Mouse (Mus musculus): ENCODE results near the gene Tmem108.

The Tmem108 gene

GRCm38 (mm10) chr9:103721081-103721480, 40.6 kb downstream of the Tmem108 start:
- no peak for DNase-seq (ENCODE audit: low read depth, low spot score)

DNA sequence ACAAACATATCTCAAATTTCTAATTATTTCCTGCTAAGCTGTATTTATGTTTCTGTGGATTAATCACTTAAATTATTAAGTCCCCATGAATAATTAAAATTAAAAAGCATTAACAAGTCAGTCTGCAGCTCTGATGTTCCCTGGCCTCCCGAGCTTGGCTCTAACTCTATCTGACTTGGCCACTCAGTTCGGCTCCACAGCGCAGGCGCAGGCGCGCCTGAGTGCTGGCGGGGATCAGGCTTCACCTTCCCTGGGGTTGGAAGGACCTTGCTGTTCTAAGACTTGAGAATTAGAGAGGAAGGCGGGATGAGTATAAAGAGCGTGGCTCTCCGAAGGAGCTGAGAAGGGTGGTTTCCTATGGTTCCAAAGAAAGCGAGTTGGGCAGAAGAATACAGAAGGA, 41.6 kb downstream of the Tmem108 start:
- DNase-seq (ENCODE audit: low read depth, low spot score), result no peak

DNA sequence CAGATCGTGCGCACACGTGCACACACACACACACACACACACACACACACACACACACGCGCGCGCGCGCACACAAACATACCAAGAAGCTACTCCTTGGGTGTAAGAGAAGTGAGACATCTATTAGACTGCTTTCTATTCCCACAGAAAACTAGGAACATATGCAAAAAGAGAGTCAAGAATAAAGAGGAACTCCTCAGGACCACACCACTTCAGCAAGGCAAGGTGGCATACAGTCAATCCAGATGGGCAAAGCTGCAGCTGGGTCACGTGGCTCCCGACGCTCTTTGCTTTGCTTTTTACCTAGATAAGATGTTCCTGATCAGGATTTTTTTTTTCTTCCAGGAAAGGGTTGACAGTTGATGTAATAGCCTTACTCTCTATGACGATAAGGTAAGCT, 45.6 kb downstream of the Tmem108 start:
- DNase-seq (ENCODE audit: low read depth, low spot score), result no peak

GRCm38 (mm10) chr9:103715352-103715751, 46.3 kb downstream of the Tmem108 start:
- DNase-seq (ENCODE audit: low read depth, low spot score), result no peak

- DNase-seq (ENCODE audit: low read depth, low spot score), result no peak
Measured at GRCm38 (mm10) chr9:103713230-103713629, 48.4 kb downstream of the Tmem108 start.

DNA sequence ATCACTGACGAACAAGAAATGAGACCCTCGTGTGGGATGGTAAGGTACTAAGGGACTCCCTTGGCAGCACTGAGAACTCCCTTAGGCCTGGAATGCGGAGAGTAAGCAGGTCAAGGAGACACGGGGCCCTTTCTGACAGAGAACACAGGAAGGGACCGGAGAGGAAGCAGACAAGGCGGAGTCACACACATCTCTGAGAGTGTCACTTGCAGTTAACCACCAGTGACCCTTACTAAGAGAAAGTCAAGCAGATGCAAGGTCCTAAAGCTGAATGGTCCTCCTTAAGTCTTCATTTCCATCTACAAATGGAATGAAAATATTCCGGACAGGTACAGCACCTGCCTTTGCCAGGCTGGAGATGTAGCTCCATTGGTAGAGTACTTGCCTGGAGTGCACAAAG, 48.9 kb downstream of the Tmem108 start:
- DNase-seq (ENCODE audit: low read depth, low spot score), result no peak

DNA sequence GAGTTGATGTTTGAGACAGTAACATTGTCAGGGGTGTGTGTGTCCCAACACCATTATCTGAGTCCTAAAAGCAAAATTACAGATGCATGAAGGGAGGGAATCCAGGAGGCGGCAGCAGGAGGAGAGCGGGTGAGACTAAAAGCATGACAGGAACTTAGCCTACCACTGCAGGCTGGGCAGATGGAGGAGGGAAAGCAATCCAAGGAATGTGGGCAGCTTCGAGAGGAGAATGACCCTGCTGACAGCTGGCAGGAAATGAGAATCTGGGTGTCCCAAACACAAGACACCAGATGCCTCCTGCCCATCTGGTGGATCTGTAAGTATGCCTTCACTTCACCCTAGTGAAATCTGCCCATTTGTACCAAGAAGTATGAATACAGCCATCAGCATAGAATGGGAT, 51.9 kb downstream of the Tmem108 start:
- DNase-seq (ENCODE audit: low read depth, low spot score), result no peak

DNA sequence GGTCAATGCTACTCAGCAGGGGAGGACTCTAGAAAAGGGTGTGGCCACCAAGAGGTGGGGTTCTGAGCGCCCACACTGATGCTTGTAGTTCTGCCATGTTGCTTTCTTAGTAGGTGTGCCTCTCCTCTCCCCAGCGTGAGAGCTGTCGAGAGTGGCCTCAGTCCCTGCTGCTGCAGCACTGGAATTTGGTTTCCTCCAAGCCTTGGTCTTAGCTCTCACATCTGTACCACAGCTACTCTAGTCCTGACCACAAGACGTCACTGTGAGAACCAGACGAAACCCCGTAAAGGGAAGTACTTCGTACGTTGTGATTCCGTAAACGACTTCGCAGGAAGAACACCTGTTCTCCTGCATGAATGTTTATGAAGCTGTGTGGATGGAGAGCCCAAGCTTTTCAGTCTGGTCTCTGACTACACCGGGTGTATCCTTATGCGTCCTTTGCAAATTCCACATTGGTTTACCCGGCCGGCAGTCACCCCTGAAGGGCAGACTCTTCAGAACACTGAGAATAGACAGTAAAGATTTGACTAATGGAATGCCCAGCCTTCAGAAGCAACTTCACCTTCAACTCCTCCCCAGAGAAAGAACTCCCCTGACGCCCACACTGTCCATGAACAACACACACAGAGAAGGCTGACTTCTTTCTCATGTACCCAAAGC, 53.0 kb downstream of the Tmem108 start:
- DNase-seq (ENCODE audit: low read depth, low spot score), result no peak

DNA sequence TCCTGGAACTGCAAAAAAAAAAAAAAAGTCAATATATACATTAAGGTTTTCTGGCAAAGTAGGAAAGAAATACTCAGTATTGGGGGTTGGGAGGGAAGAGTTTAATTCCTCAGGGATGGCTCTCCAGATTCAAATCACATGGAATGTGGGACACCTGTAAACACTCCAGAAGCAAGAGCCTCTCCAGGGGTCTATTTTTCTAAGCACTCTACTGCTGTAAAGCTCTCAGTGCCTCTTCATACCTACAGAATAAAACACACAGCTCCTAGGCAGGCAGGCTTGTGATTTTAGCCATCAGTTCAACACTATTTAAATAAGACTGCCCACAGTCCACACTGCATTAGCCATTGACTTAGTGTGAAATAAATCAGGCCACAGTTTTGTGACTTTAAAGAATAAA, 53.8 kb downstream of the Tmem108 start:
- no peak for DNase-seq (ENCODE audit: low read depth, low spot score)

- DNase-seq (ENCODE audit: low read depth, low spot score), result no peak
Measured at GRCm38 (mm10) chr9:103707000-103707790, 54.4 kb downstream of the Tmem108 start.

GRCm38 (mm10) chr9:103705717-103706116, 55.9 kb downstream of the Tmem108 start:
- no peak for DNase-seq (ENCODE audit: low read depth, low spot score)

DNA sequence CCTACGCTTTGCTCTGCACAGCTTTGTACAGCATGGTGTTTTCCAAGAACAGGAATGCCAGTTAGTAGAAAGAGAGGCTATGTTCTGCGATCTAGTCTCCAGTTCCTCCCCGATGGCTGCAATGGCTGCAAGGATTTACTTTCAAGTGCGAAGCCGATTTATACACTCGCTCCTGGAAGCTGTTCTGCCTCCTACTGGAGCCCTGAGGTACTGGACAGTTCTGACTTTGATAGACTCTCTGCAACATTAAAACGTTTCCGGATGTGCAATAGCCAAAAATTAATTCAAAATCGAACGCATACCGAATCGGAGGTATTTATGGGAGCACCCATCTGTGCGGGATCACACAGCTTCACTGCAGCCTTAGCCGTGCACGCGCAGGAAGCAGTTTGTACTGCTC, 58.6 kb downstream of the Tmem108 start:
- no peak for DNase-seq (ENCODE audit: low read depth, low spot score)

DNA sequence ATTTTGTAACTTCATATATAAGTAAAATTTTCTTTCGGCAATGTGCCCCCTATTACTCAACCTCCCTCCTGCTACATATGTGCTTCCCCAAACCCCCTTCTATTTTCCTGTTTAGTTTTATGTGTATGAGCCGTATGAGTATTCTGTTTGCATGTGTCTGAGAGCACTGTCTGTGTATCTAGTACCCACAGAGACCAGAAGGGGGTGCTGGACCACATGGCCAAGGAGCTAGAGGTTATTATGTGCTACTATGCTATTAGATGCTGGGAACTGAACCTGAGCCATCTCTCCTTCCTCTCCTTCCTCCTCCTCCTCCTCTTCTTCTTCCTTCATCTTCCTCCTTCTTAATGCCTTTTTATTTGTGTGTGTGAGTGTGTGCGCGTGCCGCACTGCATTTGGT, 59.2 kb downstream of the Tmem108 start:
- DNase-seq (ENCODE audit: low read depth, low spot score), result no peak

- DNase-seq (ENCODE audit: low read depth, low spot score), result no peak
Measured at GRCm38 (mm10) chr9:103701448-103701847, 60.2 kb downstream of the Tmem108 start.

- DNase-seq (ENCODE audit: low read depth, low spot score), result no peak
Measured at GRCm38 (mm10) chr9:103700240-103700639, 61.4 kb downstream of the Tmem108 start.

DNA sequence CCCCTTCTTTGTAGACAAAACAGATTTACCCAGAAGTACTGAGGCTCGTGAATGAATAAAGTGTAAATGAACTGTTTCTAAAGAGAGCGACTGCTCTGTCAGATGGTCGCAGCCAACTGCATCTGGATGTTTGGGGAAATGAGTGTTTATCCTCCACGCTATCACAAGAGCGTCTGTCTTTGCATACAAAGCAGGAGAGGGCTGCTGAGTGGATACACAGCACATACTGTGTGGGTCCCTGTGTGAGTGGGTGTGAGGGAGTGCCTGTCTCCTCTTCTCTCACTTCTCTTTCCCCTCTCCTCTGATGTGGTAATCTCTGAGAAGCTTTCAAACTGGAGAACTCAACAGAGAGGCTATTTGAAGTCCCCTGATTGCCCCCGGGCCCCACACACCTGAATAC, 64.7 kb downstream of the Tmem108 start:
- DNase-seq (ENCODE audit: low read depth, low spot score), result no peak

DNA sequence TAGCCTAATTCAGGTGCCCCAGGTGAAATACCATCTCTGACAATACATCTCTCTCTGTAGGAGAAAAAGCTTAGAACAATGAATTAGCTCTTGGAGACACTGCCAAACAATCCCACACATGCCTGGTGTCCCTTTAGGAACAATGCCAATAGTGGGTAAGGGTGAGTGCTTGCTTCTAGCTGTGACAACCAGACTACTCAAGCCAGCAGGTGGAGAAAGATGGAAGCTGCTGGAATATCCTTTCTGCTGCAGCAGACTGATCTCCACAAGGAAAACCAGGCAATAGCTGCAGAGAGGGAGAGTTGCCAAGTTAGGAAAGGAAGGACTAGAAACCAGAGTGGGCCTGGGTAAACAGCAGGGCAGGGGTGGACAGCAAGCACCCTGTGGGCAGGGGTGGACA, 67.8 kb downstream of the Tmem108 start:
- no peak for DNase-seq (ENCODE audit: low read depth, low spot score)

GRCm38 (mm10) chr9:103692699-103693098, 68.9 kb downstream of the Tmem108 start:
- no peak for DNase-seq (ENCODE audit: low read depth, low spot score)

DNA sequence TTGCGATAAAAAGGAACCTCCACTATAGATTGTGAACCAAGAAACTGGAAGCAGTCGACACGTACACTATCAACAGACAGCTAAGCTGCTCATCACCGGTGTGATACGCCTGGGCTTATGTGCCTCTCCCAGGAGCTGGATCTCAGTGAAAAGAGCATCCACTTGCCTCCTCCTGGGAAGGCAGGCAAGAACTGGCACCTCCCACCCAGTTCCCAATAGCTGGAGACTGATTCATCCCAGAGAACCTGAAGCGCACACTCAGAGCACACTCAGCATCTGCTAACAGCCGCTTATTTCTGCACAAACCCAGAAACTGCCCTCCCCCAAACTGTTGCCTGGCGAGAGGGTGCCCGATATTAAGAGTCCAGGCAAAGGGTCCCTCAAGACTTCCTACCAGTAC, 69.8 kb downstream of the Tmem108 start:
- DNase-seq (ENCODE audit: low read depth, low spot score), result no peak

DNA sequence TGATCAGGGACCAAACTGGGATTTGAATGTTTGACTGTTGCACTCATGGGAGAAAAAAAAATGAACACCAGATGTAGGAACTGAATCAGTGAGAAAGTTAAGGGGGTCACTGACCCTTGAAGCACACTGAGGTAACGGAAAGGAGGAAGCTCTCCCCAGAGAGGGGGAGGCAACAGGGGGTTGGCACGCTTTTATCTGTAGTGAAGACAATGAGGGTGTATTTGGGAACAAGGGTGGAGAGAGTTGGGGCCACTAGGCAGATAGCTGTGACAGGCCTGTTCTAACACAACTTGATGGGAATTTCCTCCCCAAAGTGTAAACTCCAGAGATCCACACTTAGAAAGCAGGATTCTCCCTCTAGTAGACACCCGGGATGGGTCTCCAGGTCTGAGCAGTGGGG, 71.2 kb downstream of the Tmem108 start:
- no peak for DNase-seq (ENCODE audit: low read depth, low spot score)

DNA sequence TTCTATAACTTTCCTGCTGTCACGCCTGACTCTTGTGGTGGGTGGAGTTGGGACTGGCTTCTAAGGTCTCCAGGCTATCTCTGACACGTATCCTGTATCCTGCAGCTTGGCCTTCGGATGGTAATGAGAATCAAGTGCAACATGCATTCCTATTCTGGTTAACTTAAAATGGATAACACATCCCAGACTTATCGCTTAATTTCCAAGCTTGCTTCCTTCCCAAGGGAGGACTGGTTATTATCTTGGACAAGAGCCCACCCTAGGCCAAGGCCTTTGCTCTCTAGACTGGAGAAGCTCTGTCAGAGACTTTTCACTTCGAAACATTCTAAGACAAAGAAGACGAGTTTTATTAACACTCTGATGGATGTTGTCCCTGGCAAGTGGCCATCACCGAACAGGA, 71.9 kb downstream of the Tmem108 start:
- no peak for DNase-seq (ENCODE audit: low read depth, low spot score)

DNA sequence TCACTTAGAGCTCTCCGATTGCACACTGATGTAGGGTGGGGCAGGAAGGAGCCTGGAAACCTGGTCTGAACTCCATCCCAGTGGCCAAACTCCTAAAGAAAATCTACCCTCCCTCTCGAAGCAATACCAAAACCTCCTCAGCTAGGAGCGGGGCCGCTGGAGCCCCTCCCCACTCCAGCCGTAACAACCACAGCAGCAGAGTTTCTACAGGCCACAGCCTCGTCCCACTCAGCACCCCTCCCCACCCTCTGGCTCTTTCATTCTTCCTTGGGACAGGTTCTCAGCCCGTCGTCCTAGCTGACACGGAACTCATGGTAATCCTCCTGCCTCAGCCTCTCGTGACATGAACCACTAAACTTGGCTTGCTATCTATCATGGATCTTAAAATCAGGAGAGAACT, 72.6 kb downstream of the Tmem108 start:
- no peak for DNase-seq (ENCODE audit: low read depth, low spot score)

DNA sequence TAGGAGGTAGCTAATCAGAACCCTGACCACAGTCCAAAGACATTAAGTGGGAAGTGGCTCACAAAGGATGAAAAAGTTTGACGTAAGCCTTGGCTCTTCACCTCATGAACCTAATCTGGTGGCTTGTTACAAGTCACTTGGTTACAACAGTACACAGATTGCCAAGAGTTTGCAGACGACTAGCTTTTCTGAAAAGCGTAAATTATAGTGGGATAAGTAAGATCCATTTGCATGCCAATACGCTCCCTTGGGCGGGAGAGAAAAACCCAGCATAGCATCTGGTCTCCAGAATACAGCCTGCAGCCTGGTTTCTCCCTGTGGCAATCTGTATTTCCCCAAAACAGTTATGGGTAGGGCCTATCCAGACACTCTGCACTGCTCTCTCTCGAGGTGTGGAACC, 74.5 kb downstream of the Tmem108 start:
- no peak for DNase-seq (ENCODE audit: low read depth, low spot score)

All from retina, adult 2 months (tissue).